Mouse (Mus musculus) liver, postnatal 0 days (tissue): ENCODE measurements around the gene Wars.

Experiments
- CTCF ChIP-seq: sonication (generic); IDR thresholded peaks from 2 replicates; pipeline ENCODE4 v1.5.1; 2016; ENCODE audit warnings: antibody characterized with exemption, low read depth
- EP300 ChIP-seq: IDR thresholded peaks from 2 replicates; pipeline ENCODE4 v1.6.1; 2016; ENCODE audit warnings: antibody characterized with exemption, low read depth, mild to moderate bottlenecking

- TF ChIP-seq CTCF, result no peak
- TF ChIP-seq EP300, result no peak
Measured at GRCm38 (mm10) chr12:108841181-108841580, 52.8 kb downstream of the Wars start.
